Mouse (Mus musculus) layer of hippocampus, adult 9-10 months (tissue): ENCODE measurements at regions not wholly inside any gene's neighbourhood (a gene's known extent, or its start where the extent isn't known, plus 50 kb on each side); places are given as distances from the start of the nearest gene placed in this dataset.

Source experiments
- DNase-seq: peaks from one replicate; pipeline ENCODE4 v3.0.0; 2022; ENCODE audit warnings: low spot score

GRCm38 (mm10) chr10:67819534-67819933, 92.9 kb downstream of the Zfp365 start:
- DNase-seq = no peak

GRCm38 (mm10) chr10:67813901-67814300, 98.6 kb downstream of the Zfp365 start:
- no peak for DNase-seq

GRCm38 (mm10) chr10:67805131-67805530, 107.3 kb downstream of the Zfp365 start:
- no peak for DNase-seq

GRCm38 (mm10) chr10:67804637-67805036, 107.8 kb downstream of the Zfp365 start:
- no peak for DNase-seq

GRCm38 (mm10) chr10:67802156-67802555, 110.3 kb downstream of the Zfp365 start:
- no peak for DNase-seq

GRCm38 (mm10) chr10:67801619-67802018, 110.8 kb downstream of the Zfp365 start:
- no peak for DNase-seq

- no peak for DNase-seq
These were observed 113.5 kb downstream of the Zfp365 start for GRCm38 (mm10) chr10:67798991-67799390.

- no peak for DNase-seq
These were observed 119.3 kb downstream of the Zfp365 start for GRCm38 (mm10) chr10:67793206-67793605.

- DNase-seq = no peak
These were observed 122.8 kb downstream of the Zfp365 start for GRCm38 (mm10) chr10:67789651-67790050.

- DNase-seq = no peak
These were observed 124.3 kb downstream of the Zfp365 start for GRCm38 (mm10) chr10:67788116-67788515.

GRCm38 (mm10) chr10:67785563-67785962, 126.9 kb downstream of the Zfp365 start:
- no peak for DNase-seq

GRCm38 (mm10) chr10:67778341-67778740, 134.1 kb downstream of the Zfp365 start:
- DNase-seq = no peak

GRCm38 (mm10) chr10:67777721-67778120, 134.7 kb downstream of the Zfp365 start:
- DNase-seq = no peak

- no peak for DNase-seq
These were observed 135.6 kb downstream of the Zfp365 start for GRCm38 (mm10) chr10:67776851-67777250.

- DNase-seq = no peak
These were observed 140.7 kb downstream of the Zfp365 start for GRCm38 (mm10) chr10:67771796-67772195.

- DNase-seq = peak; percentile 15
These were observed 146.4 kb downstream of the Zfp365 start for GRCm38 (mm10) chr10:67766099-67766498.

- DNase-seq = no peak
These were observed 152.0 kb downstream of the Zfp365 start for GRCm38 (mm10) chr10:67760424-67760823.

- DNase-seq = no peak
These were observed 164.3 kb downstream of the Zfp365 start for GRCm38 (mm10) chr10:67748121-67748520.

GRCm38 (mm10) chr10:67747461-67747860, 165.0 kb downstream of the Zfp365 start:
- DNase-seq = no peak

GRCm38 (mm10) chr10:67746140-67746539, 166.3 kb downstream of the Zfp365 start:
- peak; percentile 25 for DNase-seq

- no peak for DNase-seq
These were observed 168.9 kb downstream of the Zfp365 start for GRCm38 (mm10) chr10:67743561-67743960.

- DNase-seq = no peak
These were observed 169.6 kb downstream of the Zfp365 start for GRCm38 (mm10) chr10:67742824-67743223.

GRCm38 (mm10) chr10:67742305-67742704, 170.2 kb downstream of the Zfp365 start:
- no peak for DNase-seq

GRCm38 (mm10) chr10:67739199-67739598, 173.3 kb downstream of the Zfp365 start:
- no peak for DNase-seq

GRCm38 (mm10) chr10:67736636-67737035, 175.8 kb downstream of the Zfp365 start:
- no peak for DNase-seq
